15 mouse cellular contexts compared by ENCODE assay signal in the genomic region with DNA sequence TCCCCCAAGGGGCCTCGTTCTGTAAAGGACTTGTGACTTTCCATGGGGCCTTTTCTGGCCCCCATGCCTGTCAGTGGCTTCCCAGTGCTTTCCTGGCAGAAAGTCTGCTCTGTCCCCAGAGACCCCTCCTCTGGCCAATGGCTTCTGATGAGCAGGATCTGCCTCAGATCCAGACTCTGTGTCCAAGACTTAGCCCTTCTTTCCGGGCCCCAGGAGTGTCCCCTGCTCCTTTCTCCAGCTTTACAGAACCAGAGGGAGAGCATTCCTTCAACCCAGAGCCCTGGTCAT. TPM values are rescaled to one million over a fixed set of nuclear protein-coding genes. Genes with fewer than 3 reads are reported as not detected.
DNase-seq lines count a peak whose midpoint lies in the region; ATAC-seq lines count a peak whose summit lies in the region.
"Had no signal": no experiment of that assay in that cellular context is flagged by ENCODE, and none has a peak within 500 bp of the region (broad histone marks: within the 10 kb centered on the region; RNA-seq: fewer than 3 reads in every experiment).

No protein-coding gene starts in this region.

- no peak overlapping the region for H3K4me2 ChIP-seq in forebrain, embryonic 16.5 days (ENCODE audit: low read length)
- no peak overlapping the region for H3K4me2 ChIP-seq in forebrain, embryonic 11.5 days (ENCODE audit: low read depth, low read length, severe bottlenecking)
- no peak overlapping the region for H3K4me2 ChIP-seq in lung, embryonic 15.5 days
- H3K4me2 ChIP-seq in heart, embryonic 11.5 days, result no peak overlapping the region
- H3K4me2 ChIP-seq: kidney, embryonic 15.5 days had no signal

- ATAC-seq in forebrain, embryonic 16.5 days, result no peak
- no peak for ATAC-seq in forebrain, embryonic 11.5 days (replicated peaks; ENCODE audit: low FRiP score)
- ATAC-seq in lung, embryonic 15.5 days (ENCODE audit: borderline replicate concordance, extremely low read depth, low FRiP score, low TSS enrichment), result no peak
- ATAC-seq in heart, embryonic 11.5 days (replicated peaks; ENCODE audit: insufficient number of reproducible peaks, low FRiP score, low TSS enrichment), result no peak

- no peaks in the 10 kb centered on the region for H3K27me3 ChIP-seq in forebrain, embryonic 16.5 days (replicated peaks; ENCODE audit: control insufficient read depth, insufficient read depth, low read length)
- no peaks in the 10 kb centered on the region for H3K27me3 ChIP-seq in forebrain, embryonic 11.5 days (ENCODE audit: control insufficient read depth, insufficient read depth, low read length)
- H3K27me3 ChIP-seq in lung, embryonic 15.5 days, result no peaks in the 10 kb centered on the region
- no peaks in the 10 kb centered on the region for H3K27me3 ChIP-seq in heart, embryonic 11.5 days (ENCODE audit: control insufficient read depth, insufficient read depth, low read length)
- H3K27me3 ChIP-seq: embryonic facial prominence, embryonic 12.5 days had no signal

- peak overlapping the region; percentile 14; the same call in 1 of the 2 replicates for H3K27ac ChIP-seq in forebrain, embryonic 16.5 days (ENCODE audit: low read length)
- no peak overlapping the region for H3K27ac ChIP-seq in forebrain, embryonic 11.5 days (ENCODE audit: low read depth, low read length)
- H3K27ac ChIP-seq in lung, embryonic 15.5 days, result peak overlapping the region; percentile 56
- H3K27ac ChIP-seq in heart, embryonic 11.5 days (ENCODE audit: low read depth, low read length), result no peak overlapping the region
- H3K27ac ChIP-seq: embryonic facial prominence, embryonic 12.5 days; kidney, embryonic 15.5 days had no signal

- H3K4me1 ChIP-seq in forebrain, embryonic 16.5 days (replicated peaks; ENCODE audit: control insufficient read depth, insufficient read depth, low read length), result peaks cover 11% of the 10 kb centered on the region
- H3K4me1 ChIP-seq in forebrain, embryonic 11.5 days (replicated peaks; ENCODE audit: control insufficient read depth, insufficient read depth, low read length), result peaks cover 7% of the 10 kb centered on the region; the same call in 1 of the 2 replicates
- peaks cover 15% of the 10 kb centered on the region for H3K4me1 ChIP-seq in lung, embryonic 15.5 days
- peaks cover 13% of the 10 kb centered on the region for H3K4me1 ChIP-seq in heart, embryonic 11.5 days (ENCODE audit: control insufficient read depth, insufficient read depth, low read length)

- WGBS in forebrain, embryonic 16.5 days, result 31% methylated on average over 2 of the region's 2 CpGs
- WGBS in forebrain, embryonic 11.5 days, result 36% methylated on average over 2 of the region's 2 CpGs
- WGBS in lung, embryonic 15.5 days, result 30% methylated on average over 2 of the region's 2 CpGs
- WGBS in heart, embryonic 11.5 days (ENCODE audit: insufficient replicate concordance), result 13% methylated on average over 2 of the region's 2 CpGs

- no peak for DNase-seq in forebrain, embryonic 11.5 days (ENCODE audit: low spot score)
- DNase-seq in lung, postnatal 36 days, result no peak
- DNase-seq in skeletal muscle tissue, adult 2 months (ENCODE audit: low read depth, low spot score), result peak; percentile 31
- DNase-seq in left cerebral cortex, adult 11 months (ENCODE audit: low spot score), result no peak
- no peak for DNase-seq in thymus, adult 18-20 months
- DNase-seq: cerebellum, adult 9-11 months; layer of hippocampus, postnatal 36 days; thymus, postnatal 14 days had no signal

- H3K9ac ChIP-seq in forebrain, embryonic 16.5 days (replicated peaks; ENCODE audit: low read depth, low read length), result no peak overlapping the region
- H3K9ac ChIP-seq in forebrain, embryonic 11.5 days (ENCODE audit: low read length), result no peak overlapping the region
- no peak overlapping the region for H3K9ac ChIP-seq in lung, embryonic 15.5 days
- peak overlapping the region; percentile 34; the same call in 1 of the 2 replicates for H3K9ac ChIP-seq in heart, embryonic 11.5 days (ENCODE audit: low read depth, low read length)
- H3K9ac ChIP-seq: embryonic facial prominence, embryonic 12.5 days; kidney, embryonic 15.5 days had no signal

- H3K4me3 ChIP-seq in forebrain, embryonic 16.5 days (replicated peaks; ENCODE audit: low read length), result no peak overlapping the region
- no peak overlapping the region for H3K4me3 ChIP-seq in forebrain, embryonic 11.5 days (ENCODE audit: low read depth, low read length)
- no peak overlapping the region for H3K4me3 ChIP-seq in lung, embryonic 15.5 days
- H3K4me3 ChIP-seq in heart, embryonic 11.5 days (ENCODE audit: low read depth, low read length), result no peak overlapping the region
- H3K4me3 ChIP-seq: embryonic facial prominence, embryonic 12.5 days; kidney, embryonic 15.5 days had no signal

- H3K36me3 ChIP-seq in forebrain, embryonic 16.5 days (ENCODE audit: control insufficient read depth, insufficient read depth), result no peaks in the 10 kb centered on the region
- no peaks in the 10 kb centered on the region for H3K36me3 ChIP-seq in forebrain, embryonic 11.5 days (ENCODE audit: control insufficient read depth, insufficient read depth, low read length)
- H3K36me3 ChIP-seq in lung, embryonic 15.5 days, result no peaks in the 10 kb centered on the region
- H3K36me3 ChIP-seq in heart, embryonic 11.5 days (ENCODE audit: control insufficient read depth, insufficient read depth, low read length), result no peaks in the 10 kb centered on the region
- H3K36me3 ChIP-seq: embryonic facial prominence, embryonic 12.5 days; kidney, embryonic 15.5 days had no signal

- H3K9me3 ChIP-seq in forebrain, embryonic 16.5 days (ENCODE audit: control insufficient read depth, low read length), result no peaks in the 10 kb centered on the region
- H3K9me3 ChIP-seq in forebrain, embryonic 11.5 days (ENCODE audit: control insufficient read depth, low read length), result no peaks in the 10 kb centered on the region
- H3K9me3 ChIP-seq in lung, embryonic 15.5 days, result no peaks in the 10 kb centered on the region
- H3K9me3 ChIP-seq in heart, embryonic 11.5 days (replicated peaks; ENCODE audit: control insufficient read depth, low read length), result no peaks in the 10 kb centered on the region
- H3K9me3 ChIP-seq: embryonic facial prominence, embryonic 12.5 days; kidney, embryonic 15.5 days had no signal

RNA-seq across cellular contexts. Expression of gene Accsl, which starts 5.2 kb away (rescaled TPM):
- 0.63 and 0.73 TPM in 2 replicates for polyA plus RNA-seq in forebrain, embryonic 16.5 days (2015; fragmentation: Nextera tagmentation; extraction: Ambion mirVana)
- polyA plus RNA-seq in forebrain, embryonic 11.5 days (2014; fragmentation: Nextera tagmentation; extraction: Ambion mirVana), result 0.09 TPM in 1 of 2 replicates, not detected in the other
- polyA plus RNA-seq in lung, embryonic 15.5 days (2015; fragmentation: Nextera tagmentation; extraction: Ambion mirVana), result 0.47 TPM in 1 of 2 replicates, not detected in the other
- polyA plus RNA-seq in heart, embryonic 11.5 days (2014; fragmentation: Nextera tagmentation; extraction: Ambion mirVana), result not detected in 2 replicates
- polyA plus RNA-seq: embryonic facial prominence, embryonic 12.5 days; heart, embryonic 16.5 days; kidney, embryonic 15.5 days; liver, embryonic 11.5 days had no signal

RNA-seq across cellular contexts. Expression of gene Accs, which starts 24.4 kb away (rescaled TPM):
- 6.4 and 7.2 TPM in 2 replicates for polyA plus RNA-seq in forebrain, embryonic 16.5 days (2015; fragmentation: Nextera tagmentation; extraction: Ambion mirVana)
- polyA plus RNA-seq in forebrain, embryonic 11.5 days (2014; fragmentation: Nextera tagmentation; extraction: Ambion mirVana), result 7.7 and 11.1 TPM in 2 replicates
- polyA plus RNA-seq in lung, embryonic 15.5 days (2015; fragmentation: Nextera tagmentation; extraction: Ambion mirVana), result 7.4 and 9.2 TPM in 2 replicates
- polyA plus RNA-seq in heart, embryonic 11.5 days (2014; fragmentation: Nextera tagmentation; extraction: Ambion mirVana), result 6.6 and 7.7 TPM in 2 replicates

RNA-seq across cellular contexts. Expression of gene Ext2, which starts 51.8 kb away (rescaled TPM):
- 69.1 and 69.7 TPM in 2 replicates for polyA plus RNA-seq in forebrain, embryonic 16.5 days (2015; fragmentation: Nextera tagmentation; extraction: Ambion mirVana)
- 78.3 and 78.6 TPM in 2 replicates for polyA plus RNA-seq in forebrain, embryonic 11.5 days (2014; fragmentation: Nextera tagmentation; extraction: Ambion mirVana)
- polyA plus RNA-seq in lung, embryonic 15.5 days (2015; fragmentation: Nextera tagmentation; extraction: Ambion mirVana), result 125 and 134 TPM in 2 replicates
- polyA plus RNA-seq in heart, embryonic 11.5 days (2014; fragmentation: Nextera tagmentation; extraction: Ambion mirVana), result 60.3 and 75.6 TPM in 2 replicates

Comparison
In these comparisons a context has a peak if more than half of its experiments do, and no peak if none do; other contexts are left out.
1. H3K27ac ChIP-seq: peak in forebrain, embryonic 16.5 days (single experiment) and lung, embryonic 15.5 days (single experiment); none in forebrain, embryonic 11.5 days (single experiment) and heart, embryonic 11.5 days (single experiment).